Mouse (Mus musculus): ENCODE data around the gene Npcd. TPM values are rescaled to one million over a fixed set of nuclear protein-coding genes. Genes with fewer than 3 reads are reported as not detected.

Npcd gene
- total RNA-seq, 1 experiment from 2014 or later, result not detected

DNA sequence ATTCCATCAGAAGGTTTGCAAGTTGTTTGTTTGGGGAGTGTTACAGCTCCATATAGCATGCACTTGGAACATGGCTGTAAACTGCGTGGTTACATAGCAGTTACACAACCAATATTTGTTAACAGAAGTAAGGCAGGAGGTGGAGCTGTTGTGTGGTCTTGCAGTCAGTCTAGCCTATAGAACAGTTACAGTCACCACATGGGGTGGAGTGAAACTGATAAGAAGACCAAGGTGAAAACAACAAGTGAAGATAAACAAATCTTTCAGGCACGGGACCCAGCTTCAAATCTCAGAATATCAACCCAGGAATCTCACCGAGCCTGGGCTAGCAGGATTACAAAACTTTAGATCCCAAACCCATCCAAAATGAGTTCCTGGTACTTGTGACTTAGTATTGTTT is 93.3 kb downstream of the Npcd start:
- ATAC-seq (replicated peaks in 1 of 2; ENCODE audit: insufficient read depth in 1 of 2, low FRiP score in 2 of 2, low TSS enrichment in 1 of 2, low read depth in 1 of 2, poor library complexity in 2 of 2, severe bottlenecking in 2 of 2), result no peak; a peak in 1 of 4 replicates

Other genes starting within 250 kb of the Npcd start
- gene Dmc1, start 229.1 kb downstream of the Npcd start, total RNA-seq (2017), result 2.4 and 2.8 TPM in 2 replicates
- 0.44 and 1.7 TPM in 2 replicates for gene Fam227a, start 175.3 kb downstream of the Npcd start, total RNA-seq (2017)
- gene Cby1, start 175.0 kb downstream of the Npcd start, total RNA-seq (2017), result 33.0 and 75.0 TPM in 2 replicates
- gene Tomm22, start 163.4 kb downstream of the Npcd start, total RNA-seq (2017), result 52.1 and 75.9 TPM in 2 replicates
- 33.6 and 35.1 TPM in 2 replicates for gene Josd1, start 146.3 kb downstream of the Npcd start, total RNA-seq (2017)
- 56.9 and 71.1 TPM in 2 replicates for gene Gtpbp1, start 143.4 kb downstream of the Npcd start, total RNA-seq (2017)
- 110 and 149 TPM in 2 replicates for gene Sun2, start 91.7 kb downstream of the Npcd start, total RNA-seq (2017)
- 8.3 and 18.0 TPM in 2 replicates for gene Dnal4, start 56.4 kb downstream of the Npcd start, total RNA-seq (2017)
- 0.30 and 1.7 TPM in 2 replicates for gene Nptxr, start 29.5 kb downstream of the Npcd start, total RNA-seq (2017)
- gene Cbx6, start 451 bp upstream of the Npcd start, total RNA-seq (2017), result 34.1 and 34.2 TPM in 2 replicates
- 189 and 226 TPM in 2 replicates for gene Apobec3, start 57.4 kb upstream of the Npcd start, total RNA-seq (2017)
- 12.6 TPM in 2 replicates for gene Cbx7, start 136.9 kb upstream of the Npcd start, total RNA-seq (2017)
- 0.84 and 2.2 TPM in 2 replicates for gene Pdgfb, start 180.7 kb upstream of the Npcd start, total RNA-seq (2017)

All from hematopoietic stem cell, adult 5-6 weeks (primary cell).